Mouse (Mus musculus) ES-Bruce4 (cell line): ENCODE measurements around the gene Slc16a7.

Source experiments
- CTCF ChIP-seq: IDR thresholded peaks from one replicate; pipeline ENCODE4 v1.8.1; 2011; ENCODE audit warnings: low read depth, low read length
- EP300 ChIP-seq: IDR thresholded peaks from 2 replicates; pipeline ENCODE4 v1.6.1; 2011; ENCODE audit warnings: low read depth, low read length; ENCODE audit not compliant: insufficient read depth
- POLR2A ChIP-seq: IDR thresholded peaks from one replicate; pipeline ENCODE4 v1.8.1; 2011; ENCODE audit warnings: low read length; ENCODE audit not compliant: insufficient read depth

DNA sequence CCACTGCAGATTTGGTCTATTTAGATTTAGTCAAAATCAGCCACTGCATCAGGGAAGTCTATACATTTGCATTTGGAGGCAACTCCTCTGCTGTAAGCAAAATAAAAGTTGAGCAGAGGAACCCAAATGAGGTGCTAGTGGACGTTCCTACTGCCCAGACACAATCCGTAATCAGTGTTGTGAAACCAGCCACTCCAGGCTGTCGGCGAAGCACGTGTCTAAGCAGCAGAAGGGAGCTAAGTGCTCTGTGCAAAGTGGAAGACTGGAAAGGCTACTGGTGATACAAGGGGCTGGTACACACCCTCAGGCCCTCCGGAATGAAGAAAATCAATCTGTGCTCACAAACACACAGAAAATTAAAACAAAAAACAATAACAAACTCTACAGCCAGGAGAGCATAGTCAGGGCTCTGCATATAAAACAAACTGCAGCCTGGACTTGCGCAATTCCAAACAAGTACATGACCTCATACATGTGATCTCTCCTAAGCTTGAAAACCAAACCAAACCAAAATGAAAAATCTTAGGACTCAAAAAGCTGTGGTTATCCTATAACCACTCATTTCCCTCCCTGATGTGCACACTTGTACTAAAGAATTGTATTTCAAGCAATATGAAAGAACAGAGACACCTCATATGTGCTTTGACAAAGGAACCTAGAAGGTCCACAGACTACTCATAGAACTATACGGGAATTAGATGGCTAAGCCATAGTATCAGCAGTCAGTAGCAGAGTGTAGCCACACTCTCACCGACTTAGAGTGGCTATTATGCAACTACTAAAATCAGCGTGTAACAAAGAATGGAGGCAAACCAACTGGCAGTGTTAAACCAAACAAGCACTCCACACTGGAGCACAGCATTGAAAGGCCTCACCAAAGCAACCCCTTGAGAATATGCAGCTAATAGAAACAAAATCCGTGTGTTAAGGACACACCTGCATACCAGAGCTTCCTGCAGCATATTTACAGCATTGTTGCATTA is 67.5 kb downstream of the Slc16a7 start:
- TF ChIP-seq EP300: no peak
- no peak for TF ChIP-seq POLR2A
- TF ChIP-seq CTCF: no peak
